Mouse (Mus musculus): ENCODE data around the gene Man2a1.
"Not testable (repeated sequence)": the region's sequence is repeated elsewhere in the genome, so short reads cannot be mapped to it uniquely, and the experiment has no call there.

The Man2a1 gene

GRCm38 (mm10) chr17:64716318-64716717 lies 115.8 kb downstream of the Man2a1 start:
- DNase-seq = peak; percentile 21 to 60

- no peak for DNase-seq
These were observed 119.2 kb downstream of the Man2a1 start for GRCm38 (mm10) chr17:64719760-64720159.

GRCm38 (mm10) chr17:64721112-64721511 lies 120.6 kb downstream of the Man2a1 start:
- no peak for DNase-seq

DNA sequence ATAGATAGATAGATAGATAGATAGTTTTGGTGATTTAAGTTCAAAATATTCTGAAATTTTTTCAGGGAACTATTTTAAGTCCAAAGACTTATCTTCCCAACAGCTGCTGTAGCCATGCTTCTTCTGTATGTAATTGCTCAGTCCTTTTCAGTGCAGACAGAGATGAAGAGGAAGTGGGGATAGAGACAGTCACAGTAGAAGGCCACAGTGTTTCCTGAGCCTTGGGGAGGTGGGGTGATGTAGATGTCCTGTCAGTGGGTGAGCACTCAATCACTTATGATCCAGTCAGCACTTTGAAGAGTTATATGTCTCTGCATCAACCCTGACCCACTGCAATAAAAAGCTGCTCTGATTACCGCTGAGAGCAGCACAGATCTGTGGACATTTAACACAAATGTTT lies 122.6 kb downstream of the Man2a1 start:
- DNase-seq = no peak

DNA sequence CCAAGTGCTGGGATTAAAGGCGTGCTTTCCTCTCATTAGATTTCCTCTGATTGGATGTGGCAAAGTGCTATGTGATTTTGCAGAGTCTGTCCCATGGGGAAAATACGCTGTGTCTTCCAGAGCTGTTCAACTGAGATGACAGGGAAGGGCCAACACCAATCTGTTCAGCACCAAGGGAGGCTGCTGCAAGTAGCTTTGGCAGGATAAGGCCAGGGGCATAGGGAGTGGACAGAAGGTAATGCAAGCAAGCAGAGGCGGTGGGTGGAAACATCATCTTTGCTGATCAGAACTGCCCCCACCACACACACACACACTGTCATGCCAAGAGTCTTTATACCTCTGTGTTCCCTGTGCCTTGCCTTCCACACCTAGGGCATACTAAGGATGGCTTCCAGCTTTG lies 124.7 kb downstream of the Man2a1 start:
- DNase-seq = no peak

DNA sequence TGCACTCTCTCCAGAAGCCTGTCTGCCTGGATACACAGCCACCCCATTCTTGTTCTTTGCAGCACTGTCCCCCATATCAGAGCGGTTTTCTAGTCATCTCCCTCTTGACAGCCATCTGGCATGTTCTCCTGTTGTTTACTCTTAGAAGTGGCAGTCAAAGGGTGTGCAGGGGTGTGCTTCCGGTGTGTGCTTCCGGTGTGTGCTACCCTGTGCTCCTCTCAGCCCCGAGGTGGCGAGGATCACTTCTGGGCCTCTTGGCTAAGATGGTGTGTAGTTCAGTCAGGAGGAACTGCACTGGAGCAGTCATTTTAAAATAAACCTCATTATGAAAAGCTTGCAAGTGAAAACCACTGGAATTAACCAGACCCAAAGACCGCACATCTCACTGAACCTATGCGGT lies 125.5 kb downstream of the Man2a1 start:
- peak in 1 of 2 experiments; percentile 24 for DNase-seq

- no peak for DNase-seq
These were observed 135.0 kb downstream of the Man2a1 start for GRCm38 (mm10) chr17:64735492-64735891.

- DNase-seq = no peak
These were observed 137.4 kb downstream of the Man2a1 start for GRCm38 (mm10) chr17:64737918-64738317.

- DNase-seq = no peak
These were observed 138.6 kb downstream of the Man2a1 start for GRCm38 (mm10) chr17:64739129-64739528.

DNA sequence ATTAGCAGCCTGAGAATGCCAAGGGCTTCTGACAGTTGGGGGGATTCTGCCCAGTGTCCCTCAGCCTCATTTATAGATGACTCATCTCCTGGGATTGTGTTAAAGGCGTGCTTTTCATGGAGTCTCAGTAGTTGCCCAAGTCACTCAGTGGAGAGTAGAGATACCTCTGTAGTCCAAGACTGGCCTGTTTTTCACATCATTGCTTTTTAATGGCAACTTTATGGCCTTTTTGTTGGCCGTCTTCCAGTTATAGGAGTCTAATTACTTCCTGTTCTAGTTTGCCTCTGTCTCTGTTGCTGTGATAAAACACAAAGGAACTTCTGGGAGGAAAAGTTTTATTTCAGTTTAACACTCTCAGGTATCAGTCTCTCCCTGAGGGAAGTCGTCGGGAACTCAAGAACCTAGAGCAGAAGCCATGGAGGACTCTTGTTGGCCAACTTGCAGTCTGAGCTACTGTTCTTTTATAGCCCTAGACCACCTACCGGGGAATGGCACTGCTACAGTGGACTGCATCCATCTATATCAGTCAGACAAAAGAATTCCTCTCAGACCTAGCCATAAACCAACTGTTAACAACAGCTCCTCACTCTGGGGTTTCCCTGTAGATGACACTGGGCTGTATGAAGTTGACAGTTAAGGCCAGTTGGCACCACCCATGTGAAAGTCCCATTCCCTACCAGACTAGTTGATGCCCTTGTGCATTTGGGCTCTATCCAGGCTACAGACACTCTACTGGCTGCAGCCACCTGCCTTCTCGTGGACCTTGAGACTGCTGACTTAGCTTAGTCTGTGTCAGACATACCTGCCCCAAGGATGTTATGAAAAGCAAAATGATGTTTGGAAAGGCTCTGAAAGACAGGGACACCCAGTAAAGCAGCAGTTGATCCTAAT lies 142.4 kb downstream of the Man2a1 start:
- no peak for DNase-seq

DNA sequence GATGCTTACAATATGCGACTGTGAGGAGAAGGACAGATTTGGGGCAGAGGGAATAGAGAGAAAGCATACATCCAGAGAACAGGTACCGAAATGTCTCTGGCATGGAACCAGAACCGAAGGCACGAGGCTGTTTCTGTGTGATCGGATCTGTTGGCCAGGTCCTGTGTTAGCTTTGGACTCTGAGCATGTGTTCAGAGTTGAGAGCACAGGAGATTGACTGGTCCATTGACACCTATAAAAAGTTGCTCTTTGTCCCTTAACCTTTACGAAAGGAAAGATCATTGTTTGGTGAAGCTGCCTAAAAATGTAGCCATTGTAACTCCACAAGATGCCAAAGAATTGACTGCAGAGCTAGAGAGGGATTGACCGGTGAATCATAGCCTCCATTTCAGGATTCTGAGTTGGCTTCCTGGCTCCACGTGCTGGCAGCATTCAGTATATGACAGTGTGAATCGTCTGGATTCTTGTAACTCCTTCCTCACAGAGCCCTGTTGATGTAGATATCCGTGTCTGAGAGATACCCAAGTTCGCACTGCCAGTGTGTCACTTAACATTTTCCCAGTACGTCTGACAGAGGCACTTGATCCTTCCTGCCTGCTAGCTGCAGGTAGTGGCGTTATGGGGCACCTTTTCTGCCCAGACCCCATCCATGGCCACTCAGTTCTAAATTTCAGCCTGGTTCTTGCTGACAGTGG lies 143.2 kb downstream of the Man2a1 start:
- no peak for DNase-seq

- DNase-seq = peak in 1 of 2 experiments; percentile 3
These were observed 146.2 kb downstream of the Man2a1 start for GRCm38 (mm10) chr17:64746637-64747225.

DNA sequence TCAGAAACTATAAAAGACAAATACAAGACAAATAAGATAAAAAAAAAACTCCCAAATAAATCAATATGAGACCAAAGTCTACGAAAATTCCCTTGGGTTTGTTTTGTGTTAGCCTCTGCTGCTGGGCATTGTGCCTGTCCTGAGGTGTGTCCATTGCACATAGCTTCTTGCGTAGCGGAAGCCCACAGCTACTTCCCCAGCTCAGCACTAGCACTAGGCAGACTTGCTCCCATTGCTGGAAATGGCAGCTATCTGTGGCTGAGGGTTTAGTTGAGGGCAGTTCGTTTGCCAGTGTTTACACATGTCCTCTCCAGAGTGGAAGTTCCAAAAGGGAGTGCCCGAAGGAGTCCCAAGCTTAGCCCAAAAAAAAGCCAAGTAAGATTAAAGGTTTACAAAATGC lies 146.9 kb downstream of the Man2a1 start:
- no peak for DNase-seq

- DNase-seq = no peak
These were observed 147.6 kb downstream of the Man2a1 start for GRCm38 (mm10) chr17:64748131-64748530.

GRCm38 (mm10) chr17:64749146-64749545 lies 148.6 kb downstream of the Man2a1 start:
- DNase-seq = peak in 1 of 2 experiments; percentile 1

DNA sequence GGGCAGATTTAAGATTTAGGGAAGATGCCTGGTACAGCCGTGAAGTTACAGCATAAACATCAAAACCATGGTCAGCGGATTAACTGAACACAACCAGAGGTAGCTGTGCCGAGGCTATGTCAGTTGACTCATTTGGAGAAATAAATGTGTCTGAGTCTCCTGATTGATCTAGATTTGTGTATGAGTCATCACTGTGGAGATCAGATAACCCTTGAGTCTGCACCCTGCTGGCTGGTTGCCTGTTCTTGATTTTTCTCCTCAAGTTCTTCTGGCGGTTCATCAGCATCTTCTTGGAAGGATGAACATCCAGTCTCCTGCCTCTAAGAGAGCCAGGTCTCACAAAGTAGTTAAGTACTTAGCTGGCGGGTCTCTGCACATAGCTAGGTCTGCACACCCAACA lies 150.7 kb downstream of the Man2a1 start:
- peak in 1 of 2 experiments; percentile 3 for DNase-seq

DNA sequence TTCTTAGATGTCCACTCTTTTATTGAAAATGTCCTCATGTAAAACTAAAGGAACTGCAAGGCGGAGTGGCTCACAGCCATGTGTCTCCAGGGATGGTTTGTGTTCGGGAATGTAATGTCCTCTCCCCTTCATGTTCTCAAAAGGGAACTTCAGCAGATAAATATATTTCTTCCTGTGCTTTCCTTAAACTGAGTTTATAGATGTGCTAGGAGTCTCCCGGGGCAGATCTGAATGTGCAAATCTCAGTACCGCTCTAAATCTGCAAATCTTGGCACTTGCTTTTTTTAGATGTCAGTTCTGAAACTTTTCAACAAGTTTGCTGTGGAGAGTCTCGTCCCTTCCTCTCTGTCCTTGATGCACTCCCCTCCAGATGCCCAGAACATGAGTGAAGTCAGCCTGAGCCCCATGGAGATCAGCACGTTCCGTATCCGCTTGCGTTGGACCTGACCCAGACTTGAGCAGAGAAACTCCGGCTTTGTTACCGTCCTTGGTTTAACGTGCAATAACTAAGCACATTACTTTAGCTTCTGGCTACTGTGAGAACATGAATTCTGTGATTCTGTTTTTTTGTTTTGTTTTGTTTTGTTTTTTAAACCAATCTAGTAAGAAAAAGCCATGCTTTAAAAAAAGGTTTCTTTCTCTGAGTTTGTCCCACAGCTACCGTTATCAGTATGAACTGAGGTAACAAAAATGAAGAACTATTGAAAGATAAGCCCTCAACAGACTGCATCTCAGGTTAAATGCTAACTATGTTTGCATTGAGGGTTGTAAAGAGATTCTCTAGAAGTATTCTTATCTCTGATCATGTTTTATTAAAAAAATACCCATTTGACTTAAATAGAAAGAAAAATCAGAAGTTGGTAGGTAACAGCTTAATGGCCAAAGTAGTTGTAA lies 151.8 kb downstream of the Man2a1 start:
- DNase-seq = peak in 1 of 2 experiments; percentile 3

DNA sequence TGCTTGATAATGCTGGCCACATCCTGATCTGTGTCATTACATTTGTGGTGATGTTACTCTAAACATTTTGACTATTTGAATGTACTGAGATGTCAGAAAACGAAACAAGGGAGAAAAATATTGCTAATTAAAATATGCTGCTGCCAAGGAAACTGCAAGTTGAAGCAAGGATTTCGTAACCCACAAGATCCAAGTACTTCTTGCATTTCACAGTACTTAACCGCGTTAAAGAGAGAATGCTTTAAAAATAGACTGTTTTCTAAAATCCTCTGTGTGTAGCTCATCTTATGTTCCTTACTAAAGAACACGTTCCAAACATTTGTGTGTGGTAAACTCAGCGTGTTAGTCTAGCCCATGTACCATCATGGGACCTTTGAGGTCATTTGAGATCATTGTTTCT lies 153.0 kb downstream of the Man2a1 start:
- DNase-seq = no peak

- no peak for DNase-seq
These were observed 153.8 kb downstream of the Man2a1 start for GRCm38 (mm10) chr17:64754142-64754863.

- no peak for DNase-seq
These were observed 154.7 kb downstream of the Man2a1 start for GRCm38 (mm10) chr17:64755191-64755590.

- DNase-seq = not testable (repeated sequence)
These were observed 162.1 kb downstream of the Man2a1 start for GRCm38 (mm10) chr17:64762651-64763050.

DNA sequence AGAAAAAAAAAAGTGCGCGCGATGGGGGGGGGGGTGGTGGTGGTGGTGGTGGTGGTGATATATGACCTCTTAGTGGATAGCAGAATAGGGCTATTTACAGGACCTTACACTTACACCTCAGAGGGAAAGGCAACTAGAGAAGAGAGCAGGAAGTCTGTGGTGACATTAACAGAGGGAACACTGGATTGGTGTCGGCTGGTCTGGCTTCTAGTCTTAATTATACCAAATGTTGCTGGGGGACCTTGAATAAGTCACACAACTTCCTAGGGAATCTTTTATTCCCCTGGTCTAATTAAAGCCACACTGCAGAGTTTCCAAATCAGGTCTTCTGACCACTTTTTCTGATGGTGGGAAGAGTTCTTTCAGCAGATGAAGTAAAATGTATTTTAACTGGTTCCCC lies 163.0 kb downstream of the Man2a1 start:
- no peak for DNase-seq

Data from lung, postnatal 4 days (tissue).